Mouse (Mus musculus) intestine, embryonic 14.5 days (tissue): ENCODE results near the gene Kat2b. TPM values are rescaled to one million over a fixed set of nuclear protein-coding genes. Genes with fewer than 3 reads are reported as not detected.

ENCODE experiments used
- ATAC-seq: fragments of 200-750 bp; cut with Nextera tagmentation; replicated peaks from 2 replicates; pipeline ENCODE4 v1.8.0; 2017; ENCODE audit warnings: low read depth, moderate number of reproducible peaks, moderate TSS enrichment, moderate library complexity; ENCODE audit not compliant: low FRiP score, low TSS enrichment
- DNase-seq: peaks from one replicate; pipeline ENCODE4 v3.0.0-alpha.2; 2018; ENCODE audit warnings: low spot score
- H3K27ac ChIP-seq: fragments of 300-500 bp; sonication (generic); 2 replicates; pipeline ENCODE4 v1.5.1; 2014; ENCODE audit warnings: low read depth, mild to moderate bottlenecking, control low read depth
- H3K27me3 ChIP-seq: fragments of 300-500 bp; sonication (generic); replicated peaks from 2 replicates; pipeline ENCODE4 v1.6.1; 2014; ENCODE audit warnings: low read length, control low read depth; ENCODE audit not compliant: control insufficient read depth, insufficient read depth
- H3K36me3 ChIP-seq: fragments of 300-500 bp; sonication (generic); 2 replicates; pipeline ENCODE4 v1.6.1; 2014; ENCODE audit warnings: low read length, control low read depth; ENCODE audit not compliant: control insufficient read depth, insufficient read depth
- H3K4me1 ChIP-seq: fragments of 300-500 bp; sonication (generic); replicated peaks from 2 replicates; pipeline ENCODE4 v1.6.1; 2014; ENCODE audit warnings: low read length, control low read depth, mixed read lengths; ENCODE audit not compliant: control insufficient read depth, insufficient read depth
- H3K4me2 ChIP-seq: fragments of 300-500 bp; sonication (generic); 2 replicates; pipeline ENCODE4 v1.6.1; 2014; ENCODE audit warnings: low read length
- H3K4me3 ChIP-seq: fragments of 300-500 bp; sonication (generic); 2 replicates; pipeline ENCODE4 v1.5.1; 2014; ENCODE audit warnings: low read depth, low read length, control low read depth, mixed read lengths
- H3K9ac ChIP-seq: fragments of 300-500 bp; sonication (generic); 2 replicates; pipeline ENCODE4 v1.6.1; 2014; ENCODE audit warnings: mild to moderate bottlenecking, low read length
- H3K9me3 ChIP-seq: fragments of 300-500 bp; sonication (generic); 2 replicates; pipeline ENCODE4 v1.6.1; 2016; ENCODE audit warnings: low read length, control low read depth; ENCODE audit not compliant: control insufficient read depth
- WGBS: fragments of 180-500 bp; shearing (Covaris S2); extraction: QIAGEN DNeasy Blood & Tissue Kit; methylation state at CpG from one replicate; pipeline ENCODE4 v1.1.7; 2014; 5-methylcytosine and 5-hydroxymethylcytosine counted together
- polyA plus RNA-seq: library from polyadenylated mRNA; unstranded; fragments of >200 nt; fragmentation: Nextera tagmentation; extraction: Ambion mirVana; gene quantifications from 2 replicates; pipeline ENCODE4 v1.2.1, GENCODE M21; 2014

Kat2b gene
- polyA plus RNA-seq, 1 experiment from 2014 or later, result 7.3 TPM

DNA sequence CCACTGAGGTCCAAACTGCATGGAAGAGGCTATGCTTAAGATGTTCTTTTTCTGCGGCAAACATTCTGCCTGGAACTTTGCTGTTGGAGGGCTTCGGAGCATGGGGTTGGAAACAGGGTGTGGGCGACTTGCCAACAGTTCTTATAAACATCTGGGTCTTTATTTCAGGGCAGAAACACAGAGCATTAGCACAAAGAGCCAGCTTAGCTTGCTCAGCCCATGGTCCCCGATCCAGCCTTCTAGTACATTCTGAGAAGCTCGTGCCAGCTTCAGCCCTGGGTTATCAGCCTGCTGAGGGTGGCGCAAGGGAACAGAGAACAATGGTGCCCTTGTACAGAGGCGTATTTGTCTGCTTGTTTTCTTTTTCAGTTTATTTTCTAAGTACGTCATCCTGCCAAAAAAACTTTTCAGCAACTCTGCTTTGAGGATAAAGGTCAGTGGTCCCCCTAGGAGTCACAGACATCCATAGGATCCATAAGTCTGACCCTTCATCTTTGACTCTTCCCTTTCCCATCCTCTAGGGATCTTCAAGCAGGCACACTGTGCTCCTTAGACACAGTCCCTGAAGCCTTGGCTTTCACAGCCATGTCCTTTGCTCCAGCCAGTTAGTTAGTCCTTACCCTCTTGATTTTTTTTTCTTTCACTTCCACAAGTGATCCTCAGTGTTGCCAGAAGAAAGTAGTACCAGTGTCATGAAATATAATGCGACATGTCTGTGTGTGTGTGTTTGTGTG, 22.9 kb upstream of the Kat2b start:
- H3K4me3 ChIP-seq, result no peak overlapping the region
- no peak overlapping the region for H3K4me2 ChIP-seq
- 46% methylated on average over 9 of the region's 9 CpGs for WGBS
- H3K27ac ChIP-seq, result no peak overlapping the region
- H3K9me3 ChIP-seq, result no peaks in the 10 kb centered on the region
- DNase-seq (peak; percentile 62), ATAC-seq (no peak)
- 0 out of 2 replicates have a peak, but pooled peaks cover 4% of the 10 kb centered on the region for H3K4me1 ChIP-seq
- no peak overlapping the region; the same call in 1 of the 2 replicates for H3K9ac ChIP-seq
- H3K27me3 ChIP-seq, result no peaks in the 10 kb centered on the region
- no peaks in the 10 kb centered on the region for H3K36me3 ChIP-seq

GRCm38 (mm10) chr17:53551306-53552299, 15.1 kb upstream of the Kat2b start:
- H3K4me3 ChIP-seq, result no peak overlapping the region
- no peaks in the 10 kb centered on the region for H3K27me3 ChIP-seq
- no peak overlapping the region for H3K9ac ChIP-seq
- no peaks in the 10 kb centered on the region for H3K4me1 ChIP-seq
- no peaks in the 10 kb centered on the region for H3K36me3 ChIP-seq
- 80% methylated on average over 8 of the region's 8 CpGs for WGBS
- ATAC-seq (no peak), DNase-seq (no peak)
- no peaks in the 10 kb centered on the region for H3K9me3 ChIP-seq
- no peak overlapping the region for H3K27ac ChIP-seq
- no peak overlapping the region for H3K4me2 ChIP-seq

DNA sequence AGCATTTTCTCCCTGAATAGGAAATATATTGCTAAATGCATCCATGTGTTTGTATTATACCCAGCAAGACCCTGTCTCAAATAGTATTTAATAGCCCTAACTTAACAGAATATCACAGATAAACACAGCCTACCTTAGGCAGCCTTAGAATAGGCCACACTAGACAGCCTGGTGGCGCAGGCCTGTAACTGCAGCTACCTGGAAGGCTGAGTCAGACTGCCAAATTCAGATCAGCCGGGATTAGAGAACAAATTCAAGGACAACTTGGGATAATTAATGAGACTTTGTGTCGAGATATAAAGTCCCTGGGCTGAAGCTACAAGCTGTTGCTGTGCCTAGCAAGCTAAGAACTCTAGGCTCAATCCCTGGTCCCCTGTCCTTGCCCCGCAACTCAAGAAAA, 12.6 kb upstream of the Kat2b start:
- WGBS, result 68% methylated on average over 4 of the region's 4 CpGs
- no peak overlapping the region for H3K4me2 ChIP-seq
- no peaks in the 10 kb centered on the region for H3K4me1 ChIP-seq
- H3K9me3 ChIP-seq, result no peaks in the 10 kb centered on the region
- no peak for DNase-seq
- no peak overlapping the region for H3K27ac ChIP-seq
- no peaks in the 10 kb centered on the region for H3K36me3 ChIP-seq
- H3K9ac ChIP-seq, result no peak overlapping the region
- H3K27me3 ChIP-seq, result no peaks in the 10 kb centered on the region
- ATAC-seq, result no peak
- H3K4me3 ChIP-seq, result no peak overlapping the region

GRCm38 (mm10) chr17:53554813-53555212, 11.8 kb upstream of the Kat2b start:
- Histone ChIP-seq H3K9ac (no peak overlapping the region), H3K9me3 (no peaks in the 10 kb centered on the region), H3K27ac (no peak overlapping the region), H3K27me3 (no peaks in the 10 kb centered on the region), H3K4me2 (no peak overlapping the region), H3K4me1 (no peaks in the 10 kb centered on the region), H3K36me3 (no peaks in the 10 kb centered on the region), H3K4me3 (no peak overlapping the region)
- WGBS, result 70% methylated on average over 3 of the region's 3 CpGs
- no peak for ATAC-seq
- DNase-seq, result no peak

GRCm38 (mm10) chr17:53557443-53557842, 9.2 kb upstream of the Kat2b start:
- WGBS, result 70% methylated on average over 3 of the region's 3 CpGs
- no peak for DNase-seq
- H3K9ac ChIP-seq, result no peak overlapping the region
- no peaks in the 10 kb centered on the region for H3K4me1 ChIP-seq
- no peak for ATAC-seq
- no peak overlapping the region for H3K27ac ChIP-seq
- H3K36me3 ChIP-seq, result no peaks in the 10 kb centered on the region
- no peaks in the 10 kb centered on the region for H3K9me3 ChIP-seq
- no peak overlapping the region for H3K4me3 ChIP-seq
- no peaks in the 10 kb centered on the region for H3K27me3 ChIP-seq
- H3K4me2 ChIP-seq, result no peak overlapping the region

DNA sequence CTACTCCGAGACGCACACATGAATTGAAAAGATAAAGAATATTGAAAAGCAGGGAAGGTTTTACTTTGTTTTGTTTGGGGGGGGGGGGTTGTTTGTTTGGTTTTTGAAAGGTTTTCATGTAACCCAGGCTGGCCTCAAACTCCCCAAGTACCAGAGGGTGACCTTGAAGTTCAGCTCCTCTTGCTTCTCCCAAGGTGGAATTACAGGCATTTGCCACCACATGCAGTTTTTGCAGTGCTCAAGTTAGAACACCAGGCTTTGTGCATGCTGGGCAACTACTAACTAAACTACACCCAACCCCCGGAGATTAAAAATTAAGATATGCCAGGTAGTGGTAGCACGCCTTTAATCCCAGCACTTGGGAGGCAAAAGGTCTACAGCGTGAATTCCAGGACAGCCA, 7.0 kb upstream of the Kat2b start:
- Histone ChIP-seq H3K36me3 (no peaks in the 10 kb centered on the region), H3K9me3 (no peaks in the 10 kb centered on the region), H3K9ac (no peak overlapping the region), H3K4me3 (no peak overlapping the region), H3K4me2 (no peak overlapping the region), H3K27ac (no peak overlapping the region), H3K27me3 (no peaks in the 10 kb centered on the region), H3K4me1 (no peaks in the 10 kb centered on the region)
- 89% methylated on average over 5 of the region's 5 CpGs for WGBS
- DNase-seq, result no peak
- ATAC-seq, result no peak

DNA sequence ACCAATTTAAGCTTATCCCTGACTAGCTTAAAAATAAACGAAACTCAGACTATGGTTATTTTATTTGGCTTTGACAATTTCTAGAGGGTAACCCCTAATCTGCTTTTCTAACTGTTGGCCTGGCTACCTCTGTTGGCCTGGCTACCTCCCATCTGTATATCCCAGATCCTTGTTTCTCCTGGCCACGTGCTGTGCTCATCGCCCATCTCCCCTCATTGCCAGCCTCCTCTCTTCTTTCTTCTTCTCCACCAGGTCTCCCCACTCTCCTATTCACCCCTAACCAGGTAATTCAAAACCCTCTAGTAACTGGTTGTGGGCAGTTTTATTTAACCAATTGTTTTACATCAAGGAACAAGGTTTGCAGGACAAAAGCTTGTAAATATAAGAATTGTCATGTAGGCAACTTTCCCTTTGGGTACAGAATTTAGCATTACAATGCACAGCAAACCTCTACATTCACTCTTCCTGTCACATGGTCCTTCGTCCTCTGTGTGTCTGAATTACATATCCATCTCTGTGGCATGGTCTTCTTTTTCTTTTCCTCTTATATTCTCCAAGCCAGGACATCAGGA, 5.1 kb upstream of the Kat2b start:
- DNase-seq, result no peak
- Histone ChIP-seq H3K36me3 (no peaks in the 10 kb centered on the region), H3K9ac (no peak overlapping the region), H3K4me3 (no peak overlapping the region), H3K9me3 (no peaks in the 10 kb centered on the region), H3K4me1 (0 out of 2 replicates have a peak, but pooled peaks cover 6% of the 10 kb centered on the region), H3K27me3 (no peaks in the 10 kb centered on the region), H3K4me2 (no peak overlapping the region), H3K27ac (no peak overlapping the region)
- WGBS, result 80% methylated on average over 4 of the region's 4 CpGs
- no peak for ATAC-seq

DNA sequence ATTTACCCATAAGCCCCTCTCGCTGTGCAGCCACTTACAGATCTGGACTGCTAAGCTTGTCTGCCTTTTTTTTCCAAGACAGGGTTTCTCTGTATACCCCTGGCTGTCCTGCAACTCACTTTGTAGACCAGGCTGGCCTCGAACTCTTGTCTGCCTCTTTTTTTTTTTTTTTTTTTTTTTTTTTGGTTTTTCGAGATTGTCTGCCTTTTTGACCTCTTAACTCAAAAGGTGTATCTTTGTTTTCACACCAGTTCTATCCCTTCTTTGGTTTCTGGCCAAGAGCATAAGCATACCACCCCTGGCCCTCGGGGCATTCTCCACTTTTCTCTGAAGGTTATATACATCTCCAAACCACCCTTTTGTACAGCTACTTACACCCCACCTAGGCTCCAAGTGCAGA, 1.8 kb upstream of the Kat2b start:
- no peak overlapping the region for H3K9ac ChIP-seq
- WGBS, result 85% methylated on average over 4 of the region's 4 CpGs
- H3K4me1 ChIP-seq, result peaks cover 22% of the 10 kb centered on the region
- H3K27ac ChIP-seq, result no peak overlapping the region
- no peaks in the 10 kb centered on the region for H3K9me3 ChIP-seq
- ATAC-seq, result no peak
- H3K27me3 ChIP-seq, result no peaks in the 10 kb centered on the region
- H3K36me3 ChIP-seq, result no peaks in the 10 kb centered on the region
- no peak overlapping the region for H3K4me2 ChIP-seq
- no peak overlapping the region for H3K4me3 ChIP-seq
- no peak for DNase-seq
